Mouse (Mus musculus) brain, embryonic 14.5 days (tissue): Measurements from ENCODE around the gene Mcoln2. TPM values are rescaled to one million over a fixed set of nuclear protein-coding genes. Genes with fewer than 3 reads are reported as not detected.
A peak's percentile ranks its signal among the peaks of the same experiment; 100 is the strongest.

ENCODE experiments used
- DNase-seq: peaks from one replicate; pipeline ENCODE4 v3.0.0-alpha.2; 2011; ENCODE audit warnings: low read depth
- CTCF ChIP-seq: fragments of 200-500 bp; IDR thresholded peaks from 2 replicates; pipeline ENCODE4 v1.5.1; 2012; ENCODE audit warnings: inconsistent platforms, mild to moderate bottlenecking, moderate library complexity, borderline replicate concordance; ENCODE audit not compliant: insufficient read depth, insufficient read length; ENCODE audit errors: extremely low read depth
- POLR2A ChIP-seq: fragments of 200-500 bp; IDR thresholded peaks from 2 replicates; pipeline ENCODE4 v1.6.1; 2012; ENCODE audit warnings: mild to moderate bottlenecking, inconsistent platforms, borderline replicate concordance; ENCODE audit not compliant: poor library complexity, insufficient read depth, insufficient read length, severe bottlenecking; ENCODE audit errors: extremely low read depth
- polyA plus RNA-seq: library from polyadenylated mRNA; depleted of rRNA; stranded (reverse); fragments of >200 nt; gene quantifications from 2 replicates; pipeline ENCODE4 v1.2.3, GENCODE M21; 2012; rRNA removed

Mcoln2 gene
- polyA plus RNA-seq, 1 experiment, result 0.19 TPM

DNA sequence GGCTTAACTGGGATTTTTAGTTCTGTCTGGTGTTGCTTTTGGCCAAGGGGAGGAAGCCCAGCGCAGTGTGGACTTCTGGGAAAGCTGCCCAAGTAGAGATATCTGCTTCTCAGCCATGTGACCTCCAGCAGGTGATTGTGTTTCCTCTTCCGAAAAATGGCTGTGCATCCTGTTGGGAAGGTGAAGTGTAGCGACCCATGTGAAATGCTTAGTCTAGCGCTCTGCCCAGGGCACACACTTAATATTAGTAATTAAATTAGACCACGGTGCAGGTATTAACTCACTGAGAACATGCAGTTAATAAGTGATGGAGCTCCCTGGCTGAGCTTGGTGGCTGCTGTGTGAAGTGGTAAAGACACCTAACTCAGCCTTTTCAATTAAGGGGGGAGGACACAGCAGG, 88.0 kb downstream of the Mcoln2 start:
- TF ChIP-seq CTCF (no peak), POLR2A (no peak)
- peak; percentile 21 for DNase-seq

DNA sequence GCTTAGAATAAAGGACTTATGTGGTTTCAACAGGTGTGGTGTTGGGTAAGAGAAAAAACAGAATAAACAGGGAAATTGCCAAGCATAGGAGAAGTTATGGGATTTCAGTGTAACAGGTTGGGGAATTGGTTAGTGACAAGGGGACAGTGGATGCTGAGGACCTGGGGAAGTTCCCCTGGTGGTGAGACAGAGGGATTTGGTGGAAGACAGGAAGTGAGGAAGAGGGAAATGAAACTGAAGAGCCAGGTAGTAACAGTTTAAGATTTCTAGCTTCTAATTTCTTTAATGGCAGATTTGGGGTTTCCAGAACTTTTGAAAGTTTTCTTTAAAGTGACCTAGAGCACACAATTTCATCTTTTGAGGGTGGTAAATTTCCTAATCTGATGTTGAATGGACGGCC, 95.0 kb downstream of the Mcoln2 start:
- DNase-seq, result no peak
- TF ChIP-seq POLR2A, result no peak
- TF ChIP-seq CTCF, result no peak

Other genes with a start within 250 kb of the Mcoln2 start
- 17.0 and 19.0 TPM in 2 replicates for gene Bcl10, start 227.0 kb upstream of the Mcoln2 start, polyA plus RNA-seq
- 41.1 and 46.6 TPM in 2 replicates for gene 2410004B18Rik, start 211.8 kb upstream of the Mcoln2 start, polyA plus RNA-seq
- gene Syde2, start 162.0 kb upstream of the Mcoln2 start, polyA plus RNA-seq, result 1.9 and 3.0 TPM in 2 replicates
- 1.2 and 2.1 TPM in 2 replicates for gene Wdr63, start 41.7 kb upstream of the Mcoln2 start, polyA plus RNA-seq
- gene Mcoln3, start 32.4 kb upstream of the Mcoln2 start, polyA plus RNA-seq, result 0.52 and 0.73 TPM in 2 replicates
- gene Lpar3, start 71.1 kb downstream of the Mcoln2 start, polyA plus RNA-seq, result 0.26 and 0.52 TPM in 2 replicates